Mouse (Mus musculus) A20 (cell line): ENCODE results near the gene Abhd14b.
A peak's percentile ranks its signal among the peaks of the same experiment; 100 is the strongest.
"Not testable (repeated sequence)": the region's sequence is repeated elsewhere in the genome, so short reads cannot be mapped to it uniquely, and the experiment has no call there.

ENCODE experiments used
- DNase-seq: peaks from one replicate; pipeline ENCODE4 v3.0.0-alpha.2; 2011; ENCODE audit warnings: low read depth, low spot score

Gene Abhd14b

GRCm38 (mm10) chr9:106476002-106476923 is 29.0 kb downstream of the Abhd14b start:
- DNase-seq: peak; percentile 88

DNA sequence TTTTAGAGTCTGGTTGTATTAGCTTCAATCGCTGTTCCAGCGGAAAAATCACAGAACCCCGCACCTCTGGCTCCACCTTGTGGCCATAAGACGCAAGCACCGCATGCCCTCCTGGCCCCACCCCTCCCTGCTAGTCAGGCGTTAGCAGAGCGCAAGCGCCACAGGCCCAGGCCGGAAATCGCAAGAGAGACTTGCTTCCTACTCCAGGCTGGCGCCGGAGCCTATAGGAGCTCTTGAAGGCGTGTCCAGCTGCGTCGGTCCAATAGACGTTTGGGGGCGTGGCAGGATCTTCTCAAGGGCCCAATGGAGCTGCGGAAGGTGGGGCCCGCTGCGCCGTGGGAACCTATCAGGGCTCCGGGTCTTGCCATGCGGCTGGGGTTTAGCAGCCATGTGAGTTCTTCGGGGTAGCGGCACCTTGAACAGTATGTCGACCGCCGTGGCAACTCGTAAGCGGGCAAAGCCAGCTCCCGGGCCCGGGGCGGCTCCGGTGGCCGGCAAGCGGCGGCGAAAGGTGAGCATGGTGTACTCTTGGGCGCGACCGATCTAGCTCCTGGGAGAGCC is 29.7 kb downstream of the Abhd14b start, which contains the start of gene Parp3:
Parp3 (minus strand) TSS at position 26 of the 561 bp plus-strand sequence.
- peak; percentile 100 for DNase-seq

DNA sequence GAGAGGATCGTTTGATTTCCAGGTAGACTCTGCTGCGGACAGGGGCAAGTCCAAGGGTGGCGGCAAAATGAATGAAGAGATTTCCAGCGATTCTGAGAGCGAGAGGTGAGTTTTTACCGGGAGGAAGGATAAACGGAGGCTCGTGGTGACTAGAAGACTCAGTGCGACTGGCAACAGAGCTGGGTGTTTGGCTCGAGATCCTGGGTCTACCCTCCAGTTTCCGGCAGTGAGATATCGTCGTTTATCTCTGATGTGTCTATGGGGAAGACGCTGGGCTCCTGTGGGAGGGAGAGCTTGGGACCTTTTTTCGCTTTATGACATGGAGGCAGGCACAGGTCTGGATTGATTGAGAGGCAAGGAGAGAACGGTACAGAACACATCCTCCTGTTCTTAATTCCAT is 30.4 kb downstream of the Abhd14b start:
- DNase-seq: peak; percentile 14

GRCm38 (mm10) chr9:106478101-106478500 is 30.8 kb downstream of the Abhd14b start:
- no peak for DNase-seq

DNA sequence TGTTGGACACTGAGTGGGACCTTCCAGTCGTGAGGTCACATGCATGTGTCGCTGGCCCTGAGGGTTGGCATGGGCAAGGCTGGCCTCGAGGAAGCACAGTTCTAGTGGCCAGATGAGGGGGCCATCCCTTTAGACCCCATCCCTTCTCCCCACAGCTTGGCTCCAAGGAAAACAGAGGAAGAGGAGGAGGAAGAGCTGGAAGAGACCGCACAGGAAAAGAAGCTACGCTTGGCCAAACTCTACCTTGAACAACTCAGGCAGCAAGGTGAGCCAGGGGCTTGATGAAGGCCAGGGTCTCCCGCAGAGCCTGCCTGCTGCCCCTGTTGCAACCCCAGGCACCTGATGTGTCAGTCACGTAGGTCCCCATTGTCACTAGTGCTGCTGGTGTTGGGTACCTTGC is 33.3 kb downstream of the Abhd14b start:
- no peak for DNase-seq

DNA sequence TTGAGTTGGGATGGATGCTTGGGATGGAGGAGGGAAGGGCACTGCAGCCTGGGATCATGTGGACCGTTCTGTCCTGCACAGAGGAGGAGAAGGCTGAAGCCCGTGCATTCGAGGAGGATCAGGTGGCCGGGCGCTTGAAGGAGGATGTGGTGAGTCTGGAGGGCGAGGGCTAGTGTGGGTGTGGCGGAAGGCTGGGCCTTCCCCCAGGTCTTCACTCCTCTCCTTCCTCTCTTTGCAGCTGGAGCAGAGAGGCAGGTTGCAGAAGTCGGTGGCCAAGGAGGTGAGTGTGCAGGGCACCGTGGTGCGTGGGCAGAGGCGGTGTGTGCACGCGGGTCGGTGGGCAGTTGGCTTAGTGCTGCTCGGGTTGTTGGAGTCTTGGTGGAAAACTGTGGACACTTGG is 33.8 kb downstream of the Abhd14b start:
- DNase-seq: no peak

DNA sequence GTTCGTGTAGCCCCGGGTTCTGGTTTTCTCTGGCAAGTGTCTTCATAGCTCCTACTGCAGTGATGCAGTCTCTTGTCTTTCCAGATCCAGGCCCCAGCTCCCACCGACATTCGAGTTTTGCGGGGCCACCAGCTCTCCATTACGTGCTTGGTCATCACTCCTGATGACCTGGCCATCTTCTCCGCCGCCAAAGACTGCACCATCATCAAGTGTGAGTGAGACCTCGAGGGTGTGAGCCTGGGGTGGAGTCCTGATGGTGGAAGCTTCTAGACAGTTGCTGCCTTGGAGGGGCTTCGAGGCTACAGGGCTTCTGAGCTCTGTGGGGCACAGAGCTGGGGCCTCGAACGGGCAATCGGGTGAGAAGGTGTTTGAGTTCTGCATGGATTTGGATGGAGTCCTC is 34.4 kb downstream of the Abhd14b start:
- DNase-seq: no peak

DNA sequence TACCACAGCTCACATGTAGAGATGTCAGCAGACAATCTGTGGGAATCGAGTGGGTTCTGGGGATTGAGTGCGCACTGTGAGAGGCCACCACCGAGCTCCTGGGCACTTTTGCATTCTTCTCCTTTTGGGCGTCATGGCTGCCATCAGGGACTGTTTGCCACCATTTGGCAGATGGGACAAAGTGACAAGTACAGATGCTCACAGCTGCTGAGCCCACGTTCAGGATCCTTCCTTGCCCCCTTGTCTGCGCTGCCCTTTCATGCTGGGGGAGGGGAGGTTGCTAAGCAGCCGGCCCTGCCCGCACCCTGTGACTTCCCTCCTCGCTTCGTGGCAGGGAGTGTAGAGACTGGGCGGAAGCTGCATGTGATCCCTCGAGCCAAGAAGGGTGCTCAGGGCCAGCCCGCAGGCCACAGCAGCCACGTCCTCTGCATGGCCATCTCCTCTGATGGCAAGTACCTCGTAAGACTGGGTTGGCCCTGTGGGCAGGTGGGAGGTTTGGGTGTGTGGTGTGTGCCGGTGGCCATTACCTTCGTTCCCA is 35.4 kb downstream of the Abhd14b start:
- DNase-seq: no peak

GRCm38 (mm10) chr9:106483136-106483535 is 35.9 kb downstream of the Abhd14b start:
- no peak for DNase-seq

DNA sequence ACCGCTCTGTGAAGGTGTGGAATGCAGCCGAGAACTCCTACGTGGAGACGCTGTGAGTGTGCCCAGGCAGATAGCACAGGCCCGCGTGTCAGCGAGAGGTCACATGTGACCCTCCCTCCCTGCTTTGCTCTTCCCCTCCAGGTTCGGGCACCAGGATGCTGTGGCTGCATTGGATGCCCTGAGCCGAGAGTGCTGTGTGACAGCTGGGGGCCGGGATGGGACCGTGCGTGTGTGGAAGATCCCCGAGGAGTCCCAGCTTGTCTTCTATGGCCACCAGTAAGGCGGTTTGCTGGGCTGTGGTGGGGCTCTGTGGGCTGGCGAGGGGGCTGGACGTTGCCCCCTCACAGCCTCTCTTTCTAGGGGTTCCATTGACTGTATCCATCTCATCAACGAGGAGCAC is 36.3 kb downstream of the Abhd14b start:
- no peak for DNase-seq

- no peak for DNase-seq
Measured at GRCm38 (mm10) chr9:106485076-106485475, 37.8 kb downstream of the Abhd14b start.

DNA sequence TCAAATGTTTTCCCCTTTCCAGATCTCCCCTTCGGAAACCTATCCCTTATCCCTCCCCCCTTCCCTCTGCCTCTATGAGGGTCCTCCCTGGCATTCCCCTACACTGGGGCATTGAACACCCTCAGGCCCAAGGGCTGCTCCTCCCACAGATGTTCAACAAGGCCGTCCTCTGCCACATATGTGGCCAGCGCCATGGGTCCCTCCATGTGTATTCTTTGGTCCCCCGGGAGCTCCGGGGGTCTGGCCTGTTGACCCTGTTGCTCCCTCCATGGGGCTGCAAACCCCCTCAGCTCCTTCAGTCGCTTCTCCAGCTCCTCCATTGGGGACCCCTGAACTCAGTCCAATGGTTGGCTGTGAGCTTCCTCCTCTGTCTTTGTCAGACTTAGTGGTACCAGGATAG is 40.3 kb downstream of the Abhd14b start:
- DNase-seq: not testable (repeated sequence)

- DNase-seq: no peak
Measured at GRCm38 (mm10) chr9:106499667-106500066, 52.4 kb downstream of the Abhd14b start, which contains the start of gene Iqcf1. Gene Iqcf1, plus strand, starts transcription at chr9:106499967.

DNA sequence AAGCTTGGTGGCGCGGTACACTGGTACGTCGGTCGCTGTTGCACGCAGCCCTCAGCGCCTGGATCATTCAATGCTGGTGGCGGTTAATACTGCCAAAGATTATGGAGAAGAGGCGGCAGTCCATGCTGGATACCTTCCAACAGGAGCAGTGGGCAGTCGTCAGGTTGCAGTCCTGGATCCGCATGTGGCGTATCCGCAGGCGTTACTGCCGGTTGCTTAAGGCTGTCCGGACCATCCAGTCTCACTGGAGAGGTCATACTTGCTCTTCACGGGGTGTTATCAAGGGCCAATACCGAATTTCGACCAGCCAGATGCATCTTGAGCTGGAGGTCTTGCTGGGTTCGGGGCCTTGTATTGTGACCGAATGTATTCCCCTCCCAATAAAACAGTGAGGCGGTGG is 54.6 kb downstream of the Abhd14b start:
- DNase-seq: no peak
